Mouse (Mus musculus): ENCODE measurements at regions not wholly inside any gene's neighbourhood (a gene's known extent, or its start where the extent isn't known, plus 50 kb on each side); places are given as distances from the start of the nearest gene placed in this dataset.
"Not testable (repeated sequence)": the region's sequence is repeated elsewhere in the genome, so short reads cannot be mapped to it uniquely, and the experiment has no call there.

- not testable (repeated sequence) for DNase-seq (ENCODE audit: low spot score in 2 of 2)
Measured at GRCm38 (mm10) chr2:17845447-17846092, 114.3 kb upstream of the Nebl start.

GRCm38 (mm10) chr2:17844662-17845446, 113.6 kb upstream of the Nebl start:
- peak; percentile 20 to 25 for DNase-seq (ENCODE audit: low spot score in 2 of 2)

DNA sequence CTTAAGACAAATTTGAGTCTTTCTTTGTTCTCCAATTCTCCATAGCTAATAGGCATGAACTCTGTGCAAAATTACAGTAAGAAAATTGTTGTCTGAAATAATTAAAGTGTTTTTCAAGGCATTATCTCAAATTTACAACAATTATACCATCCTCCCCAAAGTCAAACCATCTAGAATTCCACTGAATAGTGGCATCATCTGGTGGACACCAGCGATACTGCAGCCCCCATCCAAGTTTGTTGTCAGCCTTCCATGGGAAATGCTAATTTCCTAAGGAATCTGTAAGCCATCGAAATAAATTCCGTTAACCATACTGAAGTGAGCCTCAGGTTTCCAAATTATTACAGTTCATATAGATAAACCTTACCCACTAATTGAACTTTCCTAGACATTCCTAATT, 110.7 kb upstream of the Nebl start:
- peak in 1 of 2 experiments; percentile 50 for DNase-seq (ENCODE audit: low spot score in 2 of 2)

GRCm38 (mm10) chr2:17841546-17841945, 110.3 kb upstream of the Nebl start:
- no peak for DNase-seq (ENCODE audit: low spot score in 2 of 2)

DNA sequence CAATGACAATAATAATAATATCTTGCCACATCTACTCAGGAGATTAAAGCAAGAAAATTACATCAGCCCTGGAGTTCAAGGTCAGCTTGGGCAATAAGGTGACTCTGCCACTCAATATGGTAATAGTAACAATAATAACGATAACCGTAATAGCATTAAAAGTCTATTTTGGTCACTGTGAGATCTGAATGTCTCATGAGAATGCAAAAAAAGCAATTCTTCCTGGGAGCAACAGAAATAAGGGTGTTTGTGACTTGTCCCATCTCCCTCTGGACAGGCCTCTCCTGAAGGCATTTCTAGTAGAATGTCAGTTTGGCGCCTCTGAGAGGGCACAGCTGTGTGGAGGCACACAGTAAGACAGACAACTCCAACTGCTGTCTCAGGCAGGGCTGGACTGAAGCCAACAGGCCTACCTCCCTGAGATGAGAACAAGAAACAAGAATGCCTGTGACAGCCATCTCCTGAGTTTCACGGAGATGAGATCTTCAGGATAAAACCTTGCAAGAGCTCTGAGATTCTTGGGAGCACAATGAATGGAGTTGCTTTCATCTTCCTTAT, 109.8 kb upstream of the Nebl start:
- DNase-seq (ENCODE audit: low spot score in 2 of 2) = no peak

GRCm38 (mm10) chr2:17839649-17840048, 108.4 kb upstream of the Nebl start:
- DNase-seq (ENCODE audit: low spot score in 2 of 2) = no peak

DNA sequence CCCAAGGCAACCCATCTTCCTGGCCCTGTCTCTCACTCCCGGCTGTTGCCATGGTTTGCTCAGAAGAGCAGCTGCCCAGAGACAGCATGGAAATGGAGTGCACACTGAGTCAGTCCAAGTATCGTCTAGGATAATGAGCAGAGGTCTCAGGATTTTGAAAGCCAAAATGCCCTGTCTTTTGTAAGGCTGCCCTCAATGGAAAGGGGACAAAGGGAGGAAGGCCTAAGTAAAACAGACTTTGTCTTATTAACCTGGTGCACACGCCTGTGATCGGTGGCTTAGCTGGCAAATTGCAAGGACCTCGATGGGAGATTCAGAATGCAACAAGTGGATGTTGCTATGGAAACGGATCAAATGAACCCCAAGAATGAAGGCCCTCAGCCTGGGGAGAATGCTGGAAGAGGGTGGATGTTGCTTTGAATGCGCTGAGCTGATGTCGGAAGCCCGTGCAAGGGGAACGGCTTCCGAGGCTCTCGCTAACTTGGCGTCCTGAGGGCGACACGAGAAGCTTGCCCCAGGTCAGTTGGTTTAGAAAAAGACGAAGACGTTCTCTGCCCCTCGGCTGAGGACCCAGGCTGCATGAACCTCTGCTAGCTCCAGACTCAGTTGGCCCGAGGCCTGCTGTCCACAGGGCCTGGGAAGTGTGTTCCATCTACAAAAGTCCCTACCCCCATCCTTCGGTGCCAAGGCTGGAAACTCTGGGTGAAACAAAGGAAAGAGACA, 107.8 kb upstream of the Nebl start:
- DNase-seq (ENCODE audit: low spot score in 2 of 2) = peak in 1 of 2 experiments; percentile 8

GRCm38 (mm10) chr2:17838381-17838680, 107.1 kb upstream of the Nebl start:
- DNase-seq (ENCODE audit: low spot score in 2 of 2) = no peak

- DNase-seq (ENCODE audit: low spot score in 2 of 2) = no peak
Measured at GRCm38 (mm10) chr2:17837541-17838380, 106.5 kb upstream of the Nebl start.

DNA sequence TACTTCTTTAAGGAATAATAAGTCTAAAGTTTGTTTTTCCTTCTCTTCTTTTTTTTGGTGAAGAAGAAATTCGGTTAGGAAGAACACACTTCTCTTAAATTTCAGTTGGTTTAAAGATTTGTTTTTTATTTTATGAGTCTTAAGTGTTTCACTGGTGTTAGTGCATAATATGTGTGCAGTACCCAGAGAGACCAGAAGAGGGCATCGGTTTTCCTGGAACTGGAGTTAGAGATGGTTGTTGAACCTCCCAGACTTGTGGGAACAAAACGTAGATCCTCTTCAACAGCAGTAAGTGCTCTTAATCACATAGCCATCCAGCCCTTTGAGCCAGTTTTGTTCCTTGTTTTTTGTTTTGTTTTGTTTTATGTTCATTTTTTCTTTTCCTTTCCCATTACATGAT, 101.5 kb upstream of the Nebl start:
- no peak for DNase-seq (ENCODE audit: low spot score in 2 of 2)

GRCm38 (mm10) chr2:17830216-17830615, 99.0 kb upstream of the Nebl start:
- DNase-seq (ENCODE audit: low spot score in 2 of 2) = no peak

DNA sequence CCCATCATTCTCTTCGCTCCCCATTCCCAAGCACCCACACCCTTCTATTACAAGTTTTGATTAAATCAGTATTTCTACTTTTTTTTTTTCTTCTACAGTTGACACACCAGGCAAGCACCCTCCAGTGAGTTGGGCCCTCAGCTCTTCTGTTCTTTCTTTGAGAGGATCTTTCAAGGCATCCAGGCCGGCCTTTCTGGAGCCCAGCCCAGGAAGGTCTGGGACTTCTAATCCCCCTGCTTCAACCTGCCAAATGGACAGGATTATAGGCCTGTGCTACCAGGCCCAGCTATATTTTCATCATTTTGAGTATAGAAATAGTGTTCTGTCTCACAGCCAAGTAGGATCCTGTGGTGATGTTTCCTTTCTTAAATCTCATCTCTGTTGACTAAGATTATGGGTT, 94.0 kb upstream of the Nebl start:
- DNase-seq (ENCODE audit: low spot score in 2 of 2) = no peak

DNA sequence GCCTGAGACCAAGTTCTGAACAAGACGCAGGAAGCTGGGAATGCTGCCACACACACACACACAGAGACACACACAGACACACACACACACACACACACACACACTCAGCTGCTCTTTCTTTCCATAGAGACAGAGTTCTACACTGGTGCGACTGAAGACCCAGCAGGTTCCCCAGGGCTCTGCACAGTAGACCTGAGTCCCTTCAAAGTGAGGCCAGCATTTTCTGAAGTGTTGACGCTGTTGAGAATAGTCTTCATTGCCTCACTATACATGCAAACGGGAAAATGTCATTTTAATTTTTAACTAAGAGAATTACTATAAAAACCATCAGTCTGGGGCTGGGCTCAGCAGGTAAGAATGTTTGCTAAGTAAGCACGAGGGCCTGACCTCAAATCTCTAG, 92.9 kb upstream of the Nebl start:
- no peak for DNase-seq (ENCODE audit: low spot score in 2 of 2)

DNA sequence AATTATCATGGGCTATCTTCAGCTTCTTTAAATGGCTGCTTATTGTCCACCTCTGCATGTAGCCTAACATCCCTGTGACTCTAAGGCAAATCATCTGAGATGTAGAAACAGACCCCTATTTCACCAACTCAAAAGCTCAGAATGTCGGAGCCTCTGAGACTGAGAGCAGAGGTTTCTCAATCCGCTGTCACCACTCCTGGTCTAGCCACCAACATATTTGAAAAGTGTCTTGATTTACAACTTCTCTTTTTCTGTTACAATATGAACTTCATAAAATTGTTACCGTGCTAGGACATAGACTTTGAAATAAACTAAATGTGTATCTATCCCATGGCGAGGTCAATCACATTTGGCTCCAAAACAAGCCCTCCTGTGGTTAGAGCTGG, 91.3 kb upstream of the Nebl start:
- no peak for DNase-seq (ENCODE audit: low spot score in 2 of 2)

DNA sequence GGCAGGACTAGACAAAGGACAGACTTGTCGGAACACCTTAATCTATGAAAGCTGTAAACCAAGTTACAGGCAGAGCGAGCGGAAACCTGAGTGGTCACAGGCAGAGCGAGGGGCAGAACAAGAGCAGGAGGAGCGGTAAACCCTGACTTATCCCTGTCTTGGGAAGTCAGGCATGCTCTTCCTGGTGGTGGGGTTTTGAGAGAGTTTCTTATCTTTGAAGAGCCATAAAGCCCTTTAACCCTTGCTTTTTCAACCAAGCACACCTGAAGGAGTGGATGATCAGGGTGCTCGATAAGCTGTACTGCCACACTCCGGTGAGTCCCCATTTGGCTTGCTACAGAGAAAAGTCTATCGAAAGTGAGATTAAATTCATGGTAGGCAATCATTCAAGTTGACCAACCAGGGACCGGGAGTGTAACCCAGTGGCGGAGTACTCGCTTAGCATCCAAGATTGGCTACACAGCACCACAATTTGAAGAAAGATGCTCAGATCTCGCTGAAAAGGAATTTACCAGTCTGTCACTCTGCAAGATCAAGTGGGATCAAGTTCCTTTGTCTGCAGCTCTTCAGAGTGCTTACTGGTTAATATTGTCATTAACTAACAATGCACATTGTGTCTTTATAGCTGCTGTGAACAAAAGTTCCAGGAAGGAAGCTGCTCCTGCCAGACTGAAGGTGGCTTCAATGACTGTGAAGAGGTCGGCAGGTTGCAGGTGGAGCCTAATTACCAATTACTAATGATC, 90.8 kb upstream of the Nebl start:
- DNase-seq (ENCODE audit: low spot score in 2 of 2) = no peak

DNA sequence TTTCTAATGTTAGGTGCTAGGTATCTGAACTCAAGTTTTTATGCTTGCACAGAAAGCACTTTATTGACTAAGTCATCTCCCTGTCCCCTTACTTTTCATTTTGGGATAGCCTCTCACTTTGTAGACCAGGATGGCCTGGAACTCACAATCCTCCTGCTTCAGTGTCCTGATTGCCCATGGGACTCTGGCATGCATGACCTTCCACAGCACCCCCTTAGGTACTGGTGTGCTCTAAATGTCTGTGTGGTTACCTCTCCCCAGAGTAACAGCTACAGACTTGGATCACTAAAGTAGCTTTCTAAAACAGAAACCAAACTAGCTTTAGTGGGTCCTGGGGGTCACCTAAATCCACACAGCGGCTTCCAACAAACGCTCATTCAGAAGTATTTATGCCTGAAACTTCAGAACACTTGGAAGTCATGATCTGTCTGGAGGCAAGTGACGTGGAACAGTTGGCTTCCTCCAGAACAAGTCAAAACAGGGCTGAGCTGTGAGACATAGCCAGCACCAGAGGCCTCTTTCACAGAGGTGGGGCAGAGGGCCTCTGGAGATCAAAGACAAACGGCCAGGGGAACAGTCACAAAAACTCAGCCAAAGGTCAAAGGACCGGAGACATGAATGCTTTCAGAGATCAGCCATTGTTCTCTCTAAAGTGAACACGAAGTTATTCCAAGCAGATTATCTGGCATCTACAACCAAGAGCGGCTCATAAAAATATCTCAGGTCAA, 80.8 kb upstream of the Nebl start:
- no peak for DNase-seq (ENCODE audit: low spot score in 2 of 2)
